Mouse (Mus musculus): Measurements from ENCODE around the gene Ryr2. TPM values are rescaled to one million over a fixed set of nuclear protein-coding genes. Genes with fewer than 3 reads are reported as not detected.
A peak's percentile ranks its signal among the peaks of the same experiment; 100 is the strongest.

Ryr2 gene
- polyA plus RNA-seq, 1 experiment from 2014 or later, result 1.1 TPM

DNA sequence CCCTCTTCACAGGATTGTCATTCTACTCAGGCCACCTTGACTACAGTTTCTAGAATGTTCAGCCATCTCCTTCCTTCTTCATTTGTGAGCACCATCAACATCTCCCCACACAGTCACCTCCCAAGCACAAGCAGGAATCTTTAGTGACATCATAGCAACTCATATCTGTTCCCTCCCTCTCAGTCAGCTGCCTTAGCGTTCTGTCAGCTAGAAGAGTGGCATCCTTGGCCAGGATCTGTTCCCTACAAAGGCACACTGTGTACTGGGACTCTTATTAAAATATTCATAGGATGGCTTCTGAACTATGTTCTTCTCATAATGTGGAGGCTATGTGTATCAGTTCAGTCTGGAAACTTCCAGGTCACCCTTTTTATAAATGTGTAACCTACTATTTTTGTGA, 8.1 kb upstream of the Ryr2 start:
- Histone ChIP-seq H3K9ac (no peak overlapping the region), H3K4me3 (no peak overlapping the region), H3K9me3 (replicated peaks) (no peaks in the 10 kb centered on the region), H3K27me3 (no peaks in the 10 kb centered on the region), H3K4me1 (no peaks in the 10 kb centered on the region), H3K27ac (no peak overlapping the region), H3K36me3 (no peaks in the 10 kb centered on the region), H3K4me2 (replicated peaks) (no peak overlapping the region)
- WGBS, result 78% methylated on average over 1 of the region's 1 CpGs
- no peak for ATAC-seq (ENCODE audit: low FRiP score)

DNA sequence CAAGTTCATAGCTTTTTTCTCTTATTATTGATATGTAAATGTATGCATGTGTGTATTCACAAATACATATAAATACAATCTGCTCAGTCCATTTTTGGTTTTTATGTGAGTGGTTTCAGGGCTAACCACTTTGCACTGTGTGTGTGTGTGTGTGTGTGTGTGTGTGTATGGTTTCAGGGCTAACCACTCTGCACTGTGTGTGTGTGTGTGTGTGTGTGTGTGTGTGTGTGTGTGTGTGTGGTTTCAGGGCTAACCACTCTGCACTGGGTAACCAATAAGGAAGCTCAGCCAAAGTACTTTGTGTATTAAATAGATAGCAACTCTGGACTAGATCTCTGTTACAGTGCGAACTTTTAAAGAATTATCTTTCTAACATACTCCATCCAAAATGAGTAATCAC, 2.2 kb upstream of the Ryr2 start:
- H3K4me3 ChIP-seq, result no peak overlapping the region
- H3K4me1 ChIP-seq, result peaks cover 11% of the 10 kb centered on the region
- peaks cover 36% of the 10 kb centered on the region for H3K27me3 ChIP-seq
- no peak overlapping the region for H3K27ac ChIP-seq
- no peak overlapping the region for H3K4me2 ChIP-seq (replicated peaks)
- no peaks in the 10 kb centered on the region for H3K9me3 ChIP-seq (replicated peaks)
- 100% methylated on average over 1 of the region's 1 CpGs for WGBS
- ATAC-seq (ENCODE audit: low FRiP score), result no peak
- no peak overlapping the region for H3K9ac ChIP-seq
- no peaks in the 10 kb centered on the region for H3K36me3 ChIP-seq

DNA sequence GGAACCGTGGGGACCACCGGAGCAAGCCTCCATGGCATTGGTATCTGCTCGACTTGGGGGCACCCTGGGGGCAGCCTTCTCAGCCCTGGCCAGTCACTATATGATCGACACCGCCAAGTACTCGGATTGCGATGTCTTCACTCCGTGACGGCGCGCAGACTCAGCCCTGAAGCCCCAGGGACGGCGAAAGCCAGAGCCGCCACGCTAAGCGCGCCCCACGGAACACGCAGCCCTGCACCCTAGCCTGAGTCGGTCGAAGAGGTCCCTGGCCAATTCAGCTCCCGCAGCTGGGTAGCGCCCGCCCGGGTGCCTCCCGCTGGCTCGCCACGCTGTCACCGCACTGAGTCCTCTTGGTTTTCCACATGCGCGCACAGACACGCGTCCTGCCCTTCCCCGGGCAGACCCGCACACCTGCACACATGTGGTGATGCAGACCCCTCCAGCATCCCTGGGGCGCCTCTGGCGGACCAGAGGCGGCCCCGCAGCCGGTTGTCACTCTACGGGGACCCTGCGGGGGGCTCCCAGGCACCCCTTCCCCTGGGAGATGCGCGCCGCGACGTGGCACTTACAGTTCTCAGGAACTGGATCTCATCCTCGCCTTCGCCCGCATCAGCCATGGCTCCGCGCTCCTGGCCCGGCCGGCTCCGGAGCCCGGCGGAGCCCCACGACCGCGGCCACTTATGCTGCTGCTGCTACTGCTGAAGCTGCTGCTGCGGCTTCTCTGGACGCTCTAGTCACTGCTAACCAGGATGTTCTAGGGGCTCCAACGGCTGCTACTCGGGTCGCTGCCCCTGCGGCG, 716 bp downstream of the Ryr2 start:
- peak; percentile 84 for ATAC-seq (ENCODE audit: low FRiP score)

DNA sequence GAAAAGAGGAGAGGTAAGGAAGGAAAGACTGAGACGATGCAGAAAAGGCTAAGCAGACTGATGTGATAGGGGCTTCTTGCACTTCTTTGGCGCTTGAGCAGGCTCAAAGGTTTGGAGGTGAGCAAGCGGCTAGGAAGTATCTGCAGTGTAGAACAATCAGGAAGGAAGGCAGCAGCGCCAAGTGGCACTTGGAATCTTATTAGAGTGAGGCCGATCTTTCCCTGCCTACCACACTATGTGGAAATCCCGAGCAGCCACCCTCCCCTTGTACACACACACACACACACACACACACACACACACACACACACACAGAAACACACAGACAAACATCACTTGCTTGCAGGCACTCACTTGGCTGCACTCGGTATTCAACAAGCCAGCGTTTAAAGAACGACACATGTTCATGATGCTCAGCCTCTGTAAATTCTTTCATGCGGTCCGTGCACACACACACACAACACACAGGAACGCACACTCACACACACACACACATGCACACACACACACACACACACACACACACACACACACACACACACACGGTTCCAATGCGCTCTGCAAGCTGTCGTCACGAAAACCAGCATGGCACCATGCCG, 1.4 kb downstream of the Ryr2 start:
- Histone ChIP-seq H3K9me3 (replicated peaks) (no peaks in the 10 kb centered on the region), H3K27ac (no peak overlapping the region), H3K4me2 (replicated peaks) (peak overlapping the region; percentile 98), H3K4me1 (peaks cover 11% of the 10 kb centered on the region), H3K36me3 (no peaks in the 10 kb centered on the region), H3K4me3 (peak overlapping the region; percentile 80), H3K9ac (peak overlapping the region; percentile 82), H3K27me3 (peaks cover 40% of the 10 kb centered on the region)
- 9% methylated on average over 17 of the region's 17 CpGs for WGBS
- no peak for ATAC-seq (ENCODE audit: low FRiP score)

More for the DNA sequence above, 716 bp downstream of the Ryr2 start:
- Histone ChIP-seq H3K27ac (peak overlapping the region; percentile 68; the same call in 1 of the 2 replicates), H3K4me1 (peaks cover 11% of the 10 kb centered on the region), H3K36me3 (no peaks in the 10 kb centered on the region), H3K9me3 (replicated peaks) (no peaks in the 10 kb centered on the region), H3K9ac (peak overlapping the region; percentile 82), H3K4me2 (replicated peaks) (peak overlapping the region; percentile 98), H3K4me3 (peak overlapping the region; percentile 80), H3K27me3 (peaks cover 36% of the 10 kb centered on the region)
- under 1% methylated on average over 67 of the region's 67 CpGs for WGBS

DNA sequence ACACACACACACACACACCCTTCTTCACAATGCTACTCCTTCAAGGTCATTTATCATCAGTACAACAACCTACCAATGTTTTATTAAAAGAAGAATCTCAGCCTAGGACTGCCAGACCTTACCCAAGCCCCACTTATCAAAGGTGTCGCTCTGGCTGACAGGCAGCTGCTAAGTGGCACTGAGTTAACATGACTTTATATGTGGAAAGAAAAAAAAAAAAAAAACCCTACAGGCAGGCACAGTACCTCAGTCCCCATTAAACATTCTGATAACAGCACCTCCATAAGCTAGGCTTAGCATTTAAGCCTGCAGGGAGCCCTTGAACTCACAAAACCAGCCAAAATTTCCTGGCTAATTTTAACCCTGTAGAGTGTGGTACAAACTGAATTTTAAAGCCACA, 2.4 kb downstream of the Ryr2 start:
- Histone ChIP-seq H3K4me2 (replicated peaks) (no peak overlapping the region), H3K4me1 (peaks cover 11% of the 10 kb centered on the region), H3K36me3 (no peaks in the 10 kb centered on the region), H3K9ac (no peak overlapping the region), H3K9me3 (replicated peaks) (no peaks in the 10 kb centered on the region), H3K4me3 (no peak overlapping the region), H3K27ac (no peak overlapping the region), H3K27me3 (peaks cover 42% of the 10 kb centered on the region)
- WGBS, result 37% methylated on average over 1 of the region's 1 CpGs
- no peak for ATAC-seq (ENCODE audit: low FRiP score)

DNA sequence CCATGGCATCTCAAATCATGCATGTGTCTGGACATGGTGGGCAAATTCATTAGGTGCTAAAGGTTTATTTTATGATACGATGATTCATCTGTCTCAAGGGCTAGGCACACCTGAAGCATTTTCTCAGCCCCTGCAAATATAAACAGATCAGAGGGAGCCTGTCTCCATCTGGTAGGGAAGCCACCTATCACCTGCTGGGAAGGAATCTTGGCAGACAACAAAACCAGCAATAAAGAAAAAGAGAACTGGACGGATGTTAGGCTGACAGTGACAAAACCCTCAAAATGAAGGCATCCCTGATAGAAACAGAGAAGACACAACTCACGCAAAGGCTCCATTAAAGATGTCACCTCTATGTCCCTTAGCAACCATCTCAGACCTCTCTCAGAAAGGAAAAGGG, 3.7 kb downstream of the Ryr2 start:
- Histone ChIP-seq H3K9me3 (replicated peaks) (no peaks in the 10 kb centered on the region), H3K9ac (no peak overlapping the region), H3K27ac (no peak overlapping the region), H3K36me3 (no peaks in the 10 kb centered on the region), H3K27me3 (peaks cover 43% of the 10 kb centered on the region), H3K4me2 (replicated peaks) (no peak overlapping the region), H3K4me3 (no peak overlapping the region), H3K4me1 (peaks cover 11% of the 10 kb centered on the region)
- WGBS, result 48% methylated on average over 3 of the region's 3 CpGs
- ATAC-seq (ENCODE audit: low FRiP score), result no peak

DNA sequence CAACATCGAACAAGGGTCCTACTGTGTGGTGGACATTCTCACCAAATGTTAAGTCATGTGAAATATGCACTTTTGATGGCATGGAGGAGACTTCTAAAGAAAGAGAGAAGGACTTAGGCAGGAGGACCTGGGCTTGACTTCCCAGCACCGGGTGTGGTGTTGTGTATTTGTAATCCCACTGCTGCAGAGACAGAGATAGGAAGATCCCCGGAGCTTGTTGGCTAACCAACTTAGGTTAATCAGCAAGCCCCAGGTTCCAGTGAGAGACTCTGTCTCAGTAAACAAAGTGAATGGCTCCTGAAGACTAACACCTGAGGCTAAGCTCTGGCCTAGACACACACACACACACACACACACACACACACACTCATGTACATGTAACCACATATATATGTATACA, 7.3 kb downstream of the Ryr2 start:
- Histone ChIP-seq H3K27me3 (peaks cover 12% of the 10 kb centered on the region), H3K36me3 (no peaks in the 10 kb centered on the region), H3K4me2 (replicated peaks) (no peak overlapping the region), H3K27ac (no peak overlapping the region), H3K9me3 (replicated peaks) (no peaks in the 10 kb centered on the region), H3K9ac (no peak overlapping the region), H3K4me3 (no peak overlapping the region), H3K4me1 (no peaks in the 10 kb centered on the region; the same call in 1 of the 2 replicates)
- WGBS, result 86% methylated on average over 3 of the region's 3 CpGs
- no peak for ATAC-seq (ENCODE audit: low FRiP score)

DNA sequence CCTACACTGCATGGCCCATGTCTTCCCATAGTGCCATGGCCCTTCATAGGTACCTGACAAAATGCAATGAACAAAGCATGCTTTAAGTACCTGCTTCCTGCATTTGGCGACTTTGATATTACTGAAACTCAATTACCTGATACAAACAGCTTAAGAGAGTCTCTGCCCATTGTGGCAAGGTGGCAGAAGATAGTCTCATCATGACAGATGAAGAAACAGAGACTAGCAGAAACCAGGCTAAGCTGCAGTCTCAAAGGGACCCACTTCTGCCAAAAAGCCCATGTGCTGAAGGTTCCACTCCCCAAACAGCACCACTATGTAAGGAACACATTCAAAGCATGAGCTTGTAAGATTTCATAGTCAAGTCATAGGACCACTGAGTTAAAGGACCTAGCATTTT, 7.8 kb downstream of the Ryr2 start:
- Histone ChIP-seq H3K9ac (no peak overlapping the region), H3K27ac (no peak overlapping the region), H3K4me1 (no peaks in the 10 kb centered on the region; the same call in 1 of the 2 replicates), H3K9me3 (replicated peaks) (no peaks in the 10 kb centered on the region), H3K4me2 (replicated peaks) (no peak overlapping the region), H3K36me3 (no peaks in the 10 kb centered on the region), H3K4me3 (no peak overlapping the region), H3K27me3 (peaks cover 7% of the 10 kb centered on the region; the same call in 1 of the 2 replicates)
- no peak for ATAC-seq (ENCODE audit: low FRiP score)
- WGBS, result 87% methylated on average over 1 of the region's 1 CpGs

DNA sequence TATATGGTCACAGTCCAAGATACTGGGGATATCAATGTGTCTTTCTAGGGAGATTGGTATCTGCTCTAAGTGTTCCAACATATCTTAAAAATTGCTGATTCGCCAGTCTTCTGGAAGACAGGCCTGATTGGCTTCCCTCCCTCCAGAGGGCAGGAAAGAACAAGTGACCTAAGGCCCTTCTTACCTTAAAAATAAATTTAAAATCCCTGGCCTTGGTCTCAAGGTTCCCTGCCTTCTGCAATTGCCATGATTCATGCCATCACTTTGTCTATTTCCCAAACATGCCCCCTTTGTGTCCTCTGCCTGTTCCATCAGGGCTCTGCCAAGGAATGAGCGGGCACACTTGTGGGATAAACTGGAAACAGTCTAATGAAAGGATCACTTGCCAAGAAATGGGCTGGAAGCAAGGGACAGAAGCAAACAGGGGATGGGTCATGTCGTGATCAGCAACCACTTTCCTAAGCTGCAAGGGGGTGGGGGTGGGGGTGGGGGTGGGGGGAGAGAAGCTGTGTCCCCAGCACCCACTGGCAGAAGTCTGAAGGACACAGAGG, 10.3 kb downstream of the Ryr2 start:
- H3K9me3 ChIP-seq (replicated peaks), result no peaks in the 10 kb centered on the region
- H3K9ac ChIP-seq, result no peak overlapping the region
- no peak overlapping the region for H3K4me2 ChIP-seq (replicated peaks)
- 0 out of 2 replicates have a peak, but pooled peaks cover 7% of the 10 kb centered on the region for H3K27me3 ChIP-seq
- no peaks in the 10 kb centered on the region for H3K36me3 ChIP-seq
- H3K4me3 ChIP-seq, result no peak overlapping the region
- ATAC-seq (ENCODE audit: low FRiP score), result no peak
- 90% methylated on average over 3 of the region's 3 CpGs for WGBS
- H3K27ac ChIP-seq, result no peak overlapping the region
- no peaks in the 10 kb centered on the region for H3K4me1 ChIP-seq

DNA sequence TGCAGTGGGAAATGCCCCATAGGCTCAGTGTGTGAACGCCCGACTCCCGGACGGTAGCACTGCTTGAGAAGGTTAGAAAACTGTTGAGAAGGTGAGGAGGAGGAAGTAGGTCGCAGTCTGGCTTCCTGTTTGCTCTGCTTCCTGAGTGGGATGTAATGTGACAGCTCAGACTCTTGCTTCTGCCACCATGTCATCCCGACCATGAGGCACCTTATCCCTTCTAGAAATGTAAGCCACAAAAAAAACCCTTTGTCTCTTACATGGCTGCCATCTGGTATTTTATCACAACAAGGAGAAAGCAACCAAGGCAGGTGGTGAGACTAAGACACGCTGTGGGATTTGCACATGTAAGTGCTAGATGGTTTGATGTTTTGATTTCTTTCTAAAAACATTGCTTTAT, 12.2 kb downstream of the Ryr2 start:
- Histone ChIP-seq H3K27ac (no peak overlapping the region), H3K27me3 (0 out of 2 replicates have a peak, but pooled peaks cover 4% of the 10 kb centered on the region), H3K4me2 (replicated peaks) (no peak overlapping the region), H3K4me1 (no peaks in the 10 kb centered on the region), H3K9ac (no peak overlapping the region), H3K9me3 (replicated peaks) (no peaks in the 10 kb centered on the region), H3K4me3 (no peak overlapping the region), H3K36me3 (no peaks in the 10 kb centered on the region)
- WGBS, result 84% methylated on average over 7 of the region's 7 CpGs
- ATAC-seq (ENCODE audit: low FRiP score), result no peak

DNA sequence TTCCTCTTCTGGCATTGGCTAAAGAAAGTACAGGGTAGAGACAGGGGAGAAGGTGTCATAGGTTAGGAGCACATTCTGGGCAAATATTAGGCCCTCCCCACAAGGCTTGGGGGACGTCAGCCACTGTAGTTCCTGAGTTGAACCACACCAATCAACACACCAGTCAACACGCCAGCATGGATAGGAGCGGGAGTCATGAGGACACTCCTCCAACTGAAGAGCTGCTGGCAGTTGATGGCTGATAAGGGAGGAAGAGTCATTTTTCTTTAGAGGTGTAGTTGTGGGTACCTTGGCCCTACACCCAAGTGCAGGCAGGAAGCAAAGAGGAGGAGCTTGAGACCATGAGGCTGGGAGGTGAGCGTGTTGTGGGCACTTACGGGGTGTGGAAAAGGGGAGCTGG, 13.6 kb downstream of the Ryr2 start:
- no peak for ATAC-seq (ENCODE audit: low FRiP score)
- Histone ChIP-seq H3K9ac (no peak overlapping the region), H3K4me2 (replicated peaks) (no peak overlapping the region), H3K4me3 (no peak overlapping the region), H3K27me3 (no peaks in the 10 kb centered on the region), H3K36me3 (no peaks in the 10 kb centered on the region), H3K27ac (no peak overlapping the region), H3K9me3 (replicated peaks) (no peaks in the 10 kb centered on the region), H3K4me1 (no peaks in the 10 kb centered on the region)
- WGBS, result 90% methylated on average over 5 of the region's 5 CpGs

DNA sequence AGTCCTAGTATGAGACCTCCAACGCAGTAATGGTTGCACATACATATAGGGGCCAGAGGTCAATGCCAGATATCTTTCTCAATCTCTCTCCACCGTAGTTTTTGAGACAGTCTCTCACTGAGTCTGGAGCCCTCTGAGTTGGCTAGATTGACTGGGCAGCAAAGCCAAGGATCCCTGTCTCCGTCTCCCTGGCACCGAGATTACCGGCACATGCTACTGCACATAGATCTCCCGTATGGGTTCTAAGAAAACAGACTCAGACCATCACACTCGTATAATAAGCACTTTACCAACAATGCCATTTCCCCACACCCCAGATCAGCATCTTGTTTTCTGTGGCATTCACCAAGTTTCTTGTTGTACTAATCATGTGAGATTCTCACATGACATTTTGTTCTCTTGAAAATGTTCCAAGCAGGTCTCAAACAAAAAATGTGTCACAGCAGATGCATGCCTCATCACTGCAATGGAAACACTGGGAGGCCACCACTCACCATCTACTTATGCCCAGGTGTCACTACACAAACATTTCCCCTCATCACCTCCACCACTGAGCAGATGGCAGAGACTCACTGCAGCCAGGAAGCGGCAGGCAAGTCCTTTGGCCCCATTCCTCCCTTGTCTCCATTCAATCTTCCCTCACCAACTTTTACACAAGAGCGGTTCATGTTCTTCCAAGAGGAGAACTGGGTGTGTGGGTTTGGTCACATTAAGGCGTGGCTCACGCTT, 14.2 kb downstream of the Ryr2 start:
- Histone ChIP-seq H3K9me3 (replicated peaks) (no peaks in the 10 kb centered on the region), H3K4me2 (replicated peaks) (no peak overlapping the region), H3K27me3 (no peaks in the 10 kb centered on the region), H3K36me3 (no peaks in the 10 kb centered on the region), H3K4me3 (no peak overlapping the region), H3K27ac (no peak overlapping the region), H3K4me1 (no peaks in the 10 kb centered on the region), H3K9ac (no peak overlapping the region)
- WGBS, result 92% methylated on average over 11 of the region's 11 CpGs
- ATAC-seq (ENCODE audit: low FRiP score), result no peak
